Mouse (Mus musculus) kidney, postnatal 25 days (tissue): ENCODE results near the gene Lrrc51.

Experiments used
- DNase-seq, 2 experiments: peaks; one replicate each; pipeline ENCODE4 v3.0.0; 2021; ENCODE audit warnings: mixed read lengths in 2 of 2

Gene Lrrc51

GRCm38 (mm10) chr7:101882413-101883154 lies 51.1 kb downstream of the Lrrc51 start:
- peak; percentile 43 to 75 for DNase-seq

- no peak for DNase-seq
These were observed 52.8 kb downstream of the Lrrc51 start for GRCm38 (mm10) chr7:101880855-101881254.

GRCm38 (mm10) chr7:101875978-101876377 lies 57.7 kb downstream of the Lrrc51 start:
- peak in 1 of 2 experiments; percentile 4 for DNase-seq

GRCm38 (mm10) chr7:101871296-101871695 lies 62.4 kb downstream of the Lrrc51 start:
- peak in 1 of 2 experiments; percentile 40 for DNase-seq

DNA sequence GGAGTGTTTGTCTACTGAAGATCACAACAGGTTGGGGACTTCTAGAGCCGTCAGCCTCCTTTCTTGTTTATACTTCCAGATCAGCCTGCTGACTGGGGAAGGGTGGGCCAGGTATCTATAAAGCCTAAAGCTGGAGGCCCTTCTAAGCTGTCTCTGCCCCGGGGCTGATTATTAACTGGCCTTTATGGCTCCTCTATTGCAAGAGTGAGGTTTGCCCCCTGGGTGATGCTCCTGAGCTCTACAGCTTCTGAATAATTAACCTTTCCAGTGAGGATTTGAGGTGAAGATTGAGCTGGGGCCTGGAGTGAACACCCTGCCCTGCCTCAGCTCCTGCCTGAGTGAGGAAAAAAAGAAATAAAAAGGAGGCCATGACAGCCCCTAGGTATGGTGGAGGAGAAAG lies 63.1 kb downstream of the Lrrc51 start, which contains the start of gene Folr1:
Folr1 (minus strand) TSS at position 160 of the 400 bp plus-strand sequence.
- peak; percentile 70 to 84 for DNase-seq

GRCm38 (mm10) chr7:101869163-101869500 lies 64.6 kb downstream of the Lrrc51 start:
- DNase-seq, result peak; percentile 51 to 62

DNA sequence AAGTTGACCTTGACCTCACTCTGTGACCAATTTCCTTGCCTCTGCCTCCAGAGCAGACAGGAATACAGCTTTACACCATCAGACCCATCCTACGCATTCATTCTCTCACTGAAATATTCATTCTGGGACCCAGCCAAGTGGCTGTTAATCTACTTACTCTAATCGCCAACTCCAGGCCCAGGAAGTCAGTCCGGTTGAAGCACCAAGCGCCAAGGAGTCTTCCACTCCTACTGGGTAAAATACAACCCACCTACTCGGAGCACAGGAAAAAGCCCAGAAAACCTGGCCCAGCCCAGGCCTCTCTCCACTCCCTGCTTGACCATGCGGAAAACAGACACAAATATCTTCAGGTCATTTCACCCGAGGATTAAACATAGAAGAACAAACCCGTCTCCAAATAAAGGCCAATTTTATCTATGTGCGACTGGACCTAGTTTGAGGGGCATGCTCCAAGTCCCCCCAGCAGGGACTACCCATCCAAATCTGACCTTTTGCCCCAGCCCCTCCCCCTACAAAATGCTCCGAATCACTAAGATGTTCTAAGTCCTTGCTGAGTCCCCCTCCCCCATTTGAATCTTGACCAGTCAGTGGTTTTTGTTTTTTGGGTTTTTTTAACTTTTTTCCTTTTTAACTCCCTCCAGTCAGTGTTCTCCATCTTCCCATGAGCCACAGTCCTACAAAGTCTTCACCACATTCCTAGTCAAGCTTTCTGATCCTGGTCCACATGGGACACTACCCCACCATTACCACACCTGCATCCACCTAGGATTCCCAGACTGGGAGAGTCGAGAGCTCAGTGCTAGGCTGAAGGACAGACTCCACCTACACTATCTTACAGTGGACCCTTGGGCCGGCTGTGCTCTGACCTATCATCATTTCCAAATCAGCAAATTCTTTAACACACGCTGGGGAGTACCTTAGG lies 65.2 kb downstream of the Lrrc51 start:
- peak; percentile 63 to 81 for DNase-seq

GRCm38 (mm10) chr7:101867482-101867881 lies 66.2 kb downstream of the Lrrc51 start:
- DNase-seq, result peak in 1 of 2 experiments; percentile 2

DNA sequence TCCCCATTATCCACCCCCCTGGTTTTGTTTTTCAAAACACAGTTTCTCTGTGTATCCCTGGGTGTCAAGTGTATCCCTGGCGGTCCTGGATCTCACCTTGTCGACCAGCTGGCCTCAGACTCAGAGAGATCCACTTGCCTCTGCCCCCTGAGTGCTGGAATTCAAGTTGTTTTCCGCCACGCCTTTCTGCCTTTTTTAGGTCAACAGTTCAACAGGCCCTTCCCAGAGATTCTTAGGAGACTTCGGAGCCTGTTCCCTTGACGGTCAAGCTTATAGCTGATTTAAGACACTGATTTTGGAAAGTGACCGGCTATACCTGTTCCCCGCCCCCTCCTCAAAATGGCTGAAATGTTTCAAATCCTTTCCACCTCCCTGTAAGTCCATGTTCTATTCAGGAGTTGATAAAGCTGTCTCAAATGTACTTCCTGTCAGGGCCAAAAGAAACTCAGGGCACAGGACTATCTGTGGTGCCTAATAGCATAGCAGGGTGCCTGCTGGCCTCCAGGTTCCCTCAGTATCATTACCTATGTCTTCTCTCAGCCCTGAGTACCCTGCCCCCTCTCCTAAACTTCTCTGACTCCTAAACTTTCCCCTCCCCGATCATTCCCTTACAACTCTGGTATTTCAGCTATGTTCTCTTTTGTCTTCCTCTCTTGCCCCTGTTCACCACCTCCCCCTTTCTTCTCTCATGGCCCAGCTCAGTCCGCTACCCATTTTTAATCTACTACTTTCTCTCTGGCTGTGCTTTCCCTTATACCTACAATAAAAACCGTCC lies 67.0 kb downstream of the Lrrc51 start:
- DNase-seq, result peak in 1 of 2 experiments; percentile 12

DNA sequence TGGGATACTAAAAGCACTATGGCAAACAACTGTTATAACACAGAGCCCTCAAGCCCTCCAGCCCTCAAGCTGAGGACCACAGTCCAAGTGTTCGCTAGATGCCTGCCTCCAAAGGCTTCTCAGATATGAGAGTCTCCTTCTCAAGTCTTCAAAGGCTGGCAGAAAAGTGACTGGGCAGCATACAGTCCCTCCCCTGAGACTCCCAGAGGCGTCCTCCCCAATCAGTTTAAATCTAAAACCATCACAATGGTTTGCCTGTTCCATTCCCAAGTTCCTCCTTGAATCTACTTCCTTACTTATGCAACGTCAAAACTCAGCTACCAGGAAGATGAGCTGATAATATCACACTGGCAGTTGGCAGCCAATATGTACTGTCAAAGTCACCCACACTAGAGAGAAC lies 70.3 kb downstream of the Lrrc51 start, which contains the start of gene Anapc15:
Anapc15 (plus strand) TSS at position 301 of the 400 bp plus-strand sequence.
- DNase-seq, result peak in 1 of 2 experiments; percentile 12
